Mouse (Mus musculus): Measurements from ENCODE around the gene Trim17. TPM values are rescaled to one million over a fixed set of nuclear protein-coding genes. Genes with fewer than 3 reads are reported as not detected.

Trim17 gene
- polyA plus RNA-seq, 1 experiment from 2014 or later: 0.13 TPM

GRCm38 (mm10) chr11:58984657-58985056 lies 30.2 kb downstream of the Trim17 start:
- Histone ChIP-seq H3K27ac (no peak overlapping the region), H3K4me1 (peaks cover 52% of the 10 kb centered on the region)

DNA sequence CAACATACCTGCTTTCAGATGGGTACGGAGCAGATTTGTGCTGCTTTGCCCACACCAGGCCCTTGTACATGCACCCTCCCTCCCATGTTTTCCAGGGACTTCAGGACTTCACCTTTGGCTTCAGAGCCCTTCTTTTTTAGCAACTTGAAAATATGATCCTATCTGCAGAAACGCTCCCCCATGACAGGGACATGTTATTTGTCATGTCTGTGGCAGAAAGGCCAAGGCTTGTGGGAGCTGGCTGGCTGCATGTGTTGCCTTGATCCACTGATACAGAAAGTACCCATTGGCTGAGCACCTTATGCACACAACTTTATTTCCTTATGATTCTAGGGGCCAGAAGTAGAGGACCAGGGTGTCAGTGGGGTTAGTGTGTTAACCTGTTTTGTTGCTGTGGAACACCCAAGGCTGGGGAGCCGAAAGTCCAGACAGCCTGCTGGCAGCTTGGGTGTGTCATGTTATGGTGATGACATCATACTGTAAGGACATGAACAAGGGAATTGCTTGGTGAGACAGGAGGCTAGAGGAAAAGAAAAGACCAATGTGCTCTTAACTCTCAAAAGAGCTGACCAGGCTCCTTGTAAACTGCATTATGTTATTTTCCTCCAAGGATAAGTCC lies 30.9 kb downstream of the Trim17 start:
- WGBS (ENCODE audit: insufficient replicate concordance): 77% methylated on average over 3 of the region's 3 CpGs
- Histone ChIP-seq H3K27me3 (replicated peaks) (no peaks in the 10 kb centered on the region), H3K4me2 (no peak overlapping the region), H3K4me1 (peaks cover 49% of the 10 kb centered on the region), H3K4me3 (no peak overlapping the region), H3K9me3 (replicated peaks) (no peaks in the 10 kb centered on the region), H3K9ac (no peak overlapping the region), H3K36me3 (peaks cover 98% of the 10 kb centered on the region), H3K27ac (no peak overlapping the region)
- ATAC-seq: no peak

More at GRCm38 (mm10) chr11:58984657-58985056, 30.2 kb downstream of the Trim17 start:
- H3K4me3 ChIP-seq: no peak overlapping the region
- H3K9me3 ChIP-seq (replicated peaks): no peaks in the 10 kb centered on the region
- H3K4me2 ChIP-seq: no peak overlapping the region
- no peak overlapping the region for H3K9ac ChIP-seq
- H3K36me3 ChIP-seq: peaks cover 94% of the 10 kb centered on the region
- no peaks in the 10 kb centered on the region for H3K27me3 ChIP-seq (replicated peaks)
- WGBS (ENCODE audit: insufficient replicate concordance): 87% methylated on average over 7 of the region's 7 CpGs
- ATAC-seq: no peak

DNA sequence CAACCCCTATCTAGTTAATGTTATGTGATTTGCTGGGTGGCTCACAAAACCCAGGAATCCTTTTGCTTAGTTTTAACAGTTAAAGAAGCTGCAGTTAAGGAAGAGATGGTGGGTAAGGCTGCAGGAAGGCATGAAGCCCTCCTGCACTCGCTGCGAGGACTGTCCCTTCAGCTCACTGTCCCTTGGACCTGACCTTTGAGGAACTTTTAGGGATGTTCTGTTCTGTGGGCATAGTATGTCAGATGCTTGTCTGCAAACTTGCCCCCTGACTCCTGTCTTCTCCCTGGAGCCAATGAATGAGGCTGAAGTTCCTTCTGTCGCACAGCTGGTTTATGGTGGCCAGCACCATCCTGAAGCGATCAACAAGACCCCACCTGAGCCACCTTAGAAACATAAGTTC lies 34.7 kb downstream of the Trim17 start:
- H3K9me3 ChIP-seq (replicated peaks): no peaks in the 10 kb centered on the region
- peaks cover 71% of the 10 kb centered on the region for H3K36me3 ChIP-seq

DNA sequence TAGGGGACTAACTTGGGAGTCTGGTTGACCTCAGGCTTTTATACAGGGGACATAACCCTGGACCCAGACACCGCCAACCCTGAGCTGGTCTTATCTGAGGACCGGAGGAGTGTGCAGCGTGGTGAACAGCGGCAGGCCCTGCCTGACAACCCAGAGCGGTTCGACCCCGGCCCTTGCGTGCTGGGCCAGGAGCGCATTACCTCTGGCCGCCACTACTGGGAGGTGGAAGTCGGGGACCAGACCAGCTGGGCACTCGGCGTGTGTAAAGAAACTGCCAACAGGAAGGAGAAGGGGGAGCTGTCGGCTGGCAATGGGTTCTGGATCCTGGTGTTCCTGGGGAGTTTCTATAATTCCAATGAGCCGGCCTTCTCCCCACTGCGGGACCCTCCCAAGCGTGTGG lies 35.7 kb downstream of the Trim17 start:
- ATAC-seq: no peak
- H3K4me2 ChIP-seq: no peak overlapping the region
- 91% methylated on average over 17 of the region's 17 CpGs for WGBS (ENCODE audit: insufficient replicate concordance)
- peaks cover 22% of the 10 kb centered on the region for H3K27me3 ChIP-seq (replicated peaks)
- no peaks in the 10 kb centered on the region for H3K9me3 ChIP-seq (replicated peaks)
- H3K9ac ChIP-seq: no peak overlapping the region
- H3K4me1 ChIP-seq: peaks cover 57% of the 10 kb centered on the region
- H3K36me3 ChIP-seq: peaks cover 61% of the 10 kb centered on the region
- no peak overlapping the region for H3K27ac ChIP-seq
- no peak overlapping the region for H3K4me3 ChIP-seq

More for the DNA sequence above, 34.7 kb downstream of the Trim17 start:
- ATAC-seq: no peak
- Histone ChIP-seq H3K4me1 (peaks cover 50% of the 10 kb centered on the region), H3K27me3 (replicated peaks) (peaks cover 13% of the 10 kb centered on the region), H3K4me2 (no peak overlapping the region), H3K27ac (no peak overlapping the region), H3K4me3 (no peak overlapping the region), H3K9ac (no peak overlapping the region)
- WGBS (ENCODE audit: insufficient replicate concordance): 85% methylated on average over 4 of the region's 4 CpGs

DNA sequence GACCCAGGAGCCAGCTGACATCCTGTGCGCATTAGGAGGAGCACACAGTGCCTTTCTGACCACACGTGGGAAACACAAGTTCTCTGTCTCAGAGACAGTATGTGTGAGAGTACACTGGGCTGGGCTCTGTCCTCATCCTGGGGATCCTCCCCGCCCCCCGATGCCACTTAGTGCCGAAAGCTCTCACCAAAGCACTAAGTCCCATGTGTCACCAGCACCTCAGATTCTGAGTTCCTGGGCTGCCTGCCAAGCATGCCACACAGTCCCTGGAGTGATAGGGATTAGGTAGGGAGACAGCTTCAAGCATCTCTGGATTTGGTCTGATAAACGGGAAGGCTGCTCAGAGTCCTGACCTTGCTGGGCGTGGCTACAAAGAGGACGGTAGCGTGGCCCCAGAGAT lies 36.3 kb downstream of the Trim17 start:
- no peak overlapping the region for H3K9ac ChIP-seq
- H3K27ac ChIP-seq: no peak overlapping the region
- WGBS (ENCODE audit: insufficient replicate concordance): 63% methylated on average over 9 of the region's 9 CpGs
- peaks cover 55% of the 10 kb centered on the region for H3K4me1 ChIP-seq
- no peak overlapping the region for H3K4me2 ChIP-seq
- no peaks in the 10 kb centered on the region for H3K9me3 ChIP-seq (replicated peaks)
- H3K4me3 ChIP-seq: no peak overlapping the region
- H3K27me3 ChIP-seq (replicated peaks): peaks cover 28% of the 10 kb centered on the region
- peaks cover 54% of the 10 kb centered on the region for H3K36me3 ChIP-seq
- ATAC-seq: no peak

GRCm38 (mm10) chr11:58991911-58992310 lies 37.4 kb downstream of the Trim17 start:
- H3K27ac ChIP-seq: no peak overlapping the region
- no peak for ATAC-seq

DNA sequence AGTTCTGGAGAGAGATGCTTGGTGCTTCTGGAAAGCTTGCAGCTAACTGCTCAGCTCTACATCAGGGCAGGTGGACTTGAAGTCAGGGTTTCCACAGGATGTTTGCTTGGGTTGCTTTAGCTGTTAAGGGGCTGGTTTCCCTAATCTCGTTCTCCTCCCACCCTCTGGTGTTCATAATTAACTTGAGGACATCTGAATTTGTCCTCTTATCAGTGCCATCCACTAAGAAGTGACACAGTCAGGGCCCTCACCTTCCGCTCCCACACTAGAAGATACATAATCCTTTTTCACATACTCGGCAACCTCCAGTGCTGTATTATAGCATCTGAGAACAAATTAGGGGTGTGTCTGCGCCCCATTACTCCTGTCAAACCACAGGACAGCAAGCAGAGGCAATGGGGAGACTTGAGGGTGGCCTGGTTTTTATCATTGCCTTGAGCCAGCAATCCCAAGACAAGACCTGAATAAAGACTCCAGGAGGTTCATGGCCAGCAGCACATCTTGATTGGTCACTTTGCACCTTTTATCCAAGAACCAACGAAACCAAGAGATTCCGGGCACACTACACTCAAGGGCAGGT lies 38.7 kb downstream of the Trim17 start:
- 54% methylated on average over 6 of the region's 6 CpGs for WGBS (ENCODE audit: insufficient replicate concordance)
- ATAC-seq: no peak
- no peak overlapping the region for H3K9ac ChIP-seq
- H3K4me2 ChIP-seq: no peak overlapping the region
- no peaks in the 10 kb centered on the region for H3K9me3 ChIP-seq (replicated peaks)
- no peak overlapping the region for H3K27ac ChIP-seq
- peaks cover 48% of the 10 kb centered on the region for H3K4me1 ChIP-seq
- peaks cover 30% of the 10 kb centered on the region for H3K36me3 ChIP-seq
- no peak overlapping the region for H3K4me3 ChIP-seq
- H3K27me3 ChIP-seq (replicated peaks): peaks cover 44% of the 10 kb centered on the region

More at GRCm38 (mm10) chr11:58991911-58992310, 37.4 kb downstream of the Trim17 start:
- no peaks in the 10 kb centered on the region for H3K9me3 ChIP-seq (replicated peaks)
- H3K27me3 ChIP-seq (replicated peaks): peaks cover 40% of the 10 kb centered on the region
- peaks cover 43% of the 10 kb centered on the region for H3K36me3 ChIP-seq
- WGBS (ENCODE audit: insufficient replicate concordance): 64% methylated on average over 3 of the region's 3 CpGs
- no peak overlapping the region for H3K4me3 ChIP-seq
- no peak overlapping the region for H3K9ac ChIP-seq
- H3K4me2 ChIP-seq: no peak overlapping the region
- H3K4me1 ChIP-seq: peaks cover 48% of the 10 kb centered on the region

GRCm38 (mm10) chr11:58994337-58994826 lies 39.9 kb downstream of the Trim17 start:
- ATAC-seq: peak; percentile 78
- Histone ChIP-seq H3K36me3 (peaks cover 18% of the 10 kb centered on the region), H3K4me2 (peak overlapping the region; percentile 78), H3K4me3 (peak overlapping the region; percentile 49), H3K4me1 (peaks cover 52% of the 10 kb centered on the region), H3K27ac (no peak overlapping the region), H3K9ac (peak overlapping the region; percentile 48; the same call in 1 of the 2 replicates), H3K27me3 (replicated peaks) (peaks cover 53% of the 10 kb centered on the region), H3K9me3 (replicated peaks) (no peaks in the 10 kb centered on the region)
- WGBS (ENCODE audit: insufficient replicate concordance): 2% methylated on average over 35 of the region's 35 CpGs

DNA sequence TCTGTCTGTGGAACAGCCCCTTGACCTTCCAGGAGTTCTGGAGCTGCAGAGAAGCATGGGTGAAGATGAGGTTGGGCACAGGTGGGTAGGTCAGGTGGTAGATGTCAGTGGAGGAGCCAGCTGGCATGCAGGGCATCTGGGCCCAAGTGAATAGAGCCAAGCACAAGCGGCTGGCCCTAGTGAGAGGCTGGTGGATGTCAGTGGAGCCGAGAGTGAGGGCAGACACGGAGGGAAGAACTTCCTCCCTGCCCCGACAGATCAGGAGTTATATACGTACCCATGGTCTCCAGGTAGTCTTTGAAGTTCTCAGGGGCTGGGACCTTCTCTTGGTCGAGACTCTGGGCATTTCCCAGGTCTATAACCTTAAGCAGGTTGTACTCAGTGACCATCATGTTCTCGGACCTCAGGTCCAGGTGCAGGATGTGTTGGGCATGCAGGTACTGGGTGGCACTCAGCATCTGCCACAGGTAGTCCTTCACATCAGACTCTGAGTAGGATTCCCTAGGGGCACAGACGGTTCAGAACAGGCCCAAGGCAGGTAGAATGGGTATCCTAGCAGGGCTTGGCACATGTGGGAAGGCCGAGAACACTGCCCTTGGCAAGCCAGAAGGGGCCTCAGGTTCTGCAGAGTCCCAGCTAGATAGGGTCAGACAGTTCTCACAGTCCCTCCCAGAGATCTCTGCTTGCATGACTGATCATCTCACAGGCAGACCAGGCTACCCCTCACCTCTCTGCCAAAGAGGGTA lies 40.7 kb downstream of the Trim17 start:
- peaks cover 59% of the 10 kb centered on the region for H3K27me3 ChIP-seq (replicated peaks)
- no peaks in the 10 kb centered on the region for H3K9me3 ChIP-seq (replicated peaks)
- H3K36me3 ChIP-seq: peaks cover 10% of the 10 kb centered on the region
- peaks cover 50% of the 10 kb centered on the region for H3K4me1 ChIP-seq
- no peak for ATAC-seq
- H3K9ac ChIP-seq: no peak overlapping the region
- 57% methylated on average over 9 of the region's 9 CpGs for WGBS (ENCODE audit: insufficient replicate concordance)
- no peak overlapping the region for H3K27ac ChIP-seq
- no peak overlapping the region; the same call in 1 of the 2 replicates for H3K4me3 ChIP-seq
- H3K4me2 ChIP-seq: peak overlapping the region; percentile 78

- WGBS (ENCODE audit: insufficient replicate concordance): 13% methylated on average over 12 of the region's 12 CpGs
- Histone ChIP-seq H3K4me2 (peak overlapping the region; percentile 4; the same call in 1 of the 2 replicates), H3K4me1 (peaks cover 43% of the 10 kb centered on the region), H3K4me3 (no peak overlapping the region), H3K9me3 (replicated peaks) (no peaks in the 10 kb centered on the region), H3K9ac (no peak overlapping the region), H3K36me3 (peaks cover 3% of the 10 kb centered on the region; the same call in 1 of the 2 replicates), H3K27me3 (replicated peaks) (peaks cover 66% of the 10 kb centered on the region), H3K27ac (no peak overlapping the region)
- ATAC-seq: no peak
Measured at GRCm38 (mm10) chr11:58995807-58996370, 41.4 kb downstream of the Trim17 start.

GRCm38 (mm10) chr11:58997541-58997940 lies 43.1 kb downstream of the Trim17 start:
- ATAC-seq: no peak
- Histone ChIP-seq H3K9me3 (replicated peaks) (no peaks in the 10 kb centered on the region), H3K36me3 (no peaks in the 10 kb centered on the region), H3K27me3 (replicated peaks) (peaks cover 73% of the 10 kb centered on the region), H3K4me1 (peaks cover 37% of the 10 kb centered on the region), H3K4me2 (no peak overlapping the region), H3K9ac (no peak overlapping the region), H3K27ac (no peak overlapping the region), H3K4me3 (no peak overlapping the region)
- 47% methylated on average over 5 of the region's 5 CpGs for WGBS (ENCODE audit: insufficient replicate concordance)

- Histone ChIP-seq H3K27me3 (replicated peaks) (peaks cover 60% of the 10 kb centered on the region), H3K4me1 (peaks cover 21% of the 10 kb centered on the region), H3K36me3 (no peaks in the 10 kb centered on the region), H3K4me2 (no peak overlapping the region), H3K27ac (no peak overlapping the region), H3K4me3 (no peak overlapping the region), H3K9ac (no peak overlapping the region), H3K9me3 (replicated peaks) (no peaks in the 10 kb centered on the region)
- no peak for ATAC-seq
- 41% methylated on average over 11 of the region's 11 CpGs for WGBS (ENCODE audit: insufficient replicate concordance)
Measured at GRCm38 (mm10) chr11:58999158-58999557, 44.7 kb downstream of the Trim17 start.

Data from liver, embryonic 12.5 days (tissue).